Mouse (Mus musculus): ENCODE results near the gene Ephx4. TPM values are rescaled to one million over a fixed set of nuclear protein-coding genes. Genes with fewer than 3 reads are reported as not detected.
A peak's percentile ranks its signal among the peaks of the same experiment; 100 is the strongest.

Gene Ephx4
- total and polyA plus RNA-seq, 3 experiments: 0.81 TPM; not detected in 2

GRCm38 (mm10) chr5:107436185-107436584 is 33.6 kb downstream of the Ephx4 start:
- in situ Hi-C loops (cut with MboI; ENCODE audit: low pct_ligation_motif_present, low pct_unique_long_range_greater_than_20kb, low sequenced_read_pairs): no loop called here
- Histone ChIP-seq H3K27ac (ENCODE audit: insufficient read depth, low read depth) (no peak overlapping the region), H3K27me3 (replicated peaks) (no peaks in the 10 kb centered on the region), H3K4me2 (ENCODE audit: insufficient read depth, low read depth, poor library complexity, severe bottlenecking) (no peak overlapping the region), H3K4me1 (ENCODE audit: control insufficient read depth in 1 of 2, insufficient read depth in 2 of 2) (peaks cover 9 to 28% of the 10 kb centered on the region in 2 experiments; a peak in 3 of 4 replicates), H3K79me2 (replicated peaks; ENCODE audit: control insufficient read depth, extremely low read depth, insufficient read depth, poor library complexity, severe bottlenecking) (no peaks in the 10 kb centered on the region), H3K9ac (ENCODE audit: insufficient read depth, low read depth) (no peak overlapping the region), H3K9me3 (replicated peaks; ENCODE audit: low read length) (no peaks in the 10 kb centered on the region), H3K4me3 (replicated peaks in 1 of 3; ENCODE audit: low read depth in 2 of 3, low read length in 2 of 3, poor library complexity in 1 of 3) (no peak overlapping the region), H3K36me3 (replicated peaks in 1 of 2; ENCODE audit: control insufficient read depth in 1 of 2, insufficient read depth in 1 of 2, low read length in 1 of 2) (peaks cover 0 to 2% of the 10 kb centered on the region in 2 experiments)
- DNase-seq (ENCODE audit: extremely low read depth): no peak
- no peak for TF ChIP-seq KAT2A (IDR thresholded peaks at IDR 0.05; ENCODE audit: insufficient replicate concordance, low read length)
- TF ChIP-seq MEF2A (IDR thresholded peaks at IDR 0.05; ENCODE audit: borderline replicate concordance, low read depth, low read length): no peak
- peak; percentile 67 for TF ChIP-seq ZNF384 (IDR thresholded peaks at IDR 0.05; ENCODE audit: low read depth, low read length)
- TF ChIP-seq CTCF (conservative IDR thresholded peaks at IDR 0.05 in 1 of 2, IDR thresholded peaks at IDR 0.05 in 1 of 2; ENCODE audit: low read depth in 2 of 2, low read length in 2 of 2): no peak
- TF ChIP-seq RCOR1 (conservative IDR thresholded peaks at IDR 0.05; ENCODE audit: low read depth, low read length): no peak
- no peak for TF ChIP-seq ZKSCAN1 (IDR thresholded peaks at IDR 0.05; ENCODE audit: borderline replicate concordance, low read depth, low read length)
- no peak for TF ChIP-seq SMC3 (IDR thresholded peaks at IDR 0.05; ENCODE audit: low read depth, low read length)
- TF ChIP-seq PAX5 (IDR thresholded peaks at IDR 0.05; ENCODE audit: low read length): no peak
- dilution Hi-C loops (cut with MboI; ENCODE audit: extremely low pct_ligation_motif_present, extremely low pct_unique_long_range_greater_than_20kb, low sequenced_read_pairs): no loop called here

GRCm38 (mm10) chr5:107436587-107437209 is 34.2 kb downstream of the Ephx4 start:
- in situ Hi-C loops (cut with MboI; ENCODE audit: low pct_ligation_motif_present, low pct_unique_long_range_greater_than_20kb, low sequenced_read_pairs): no loop called here
- H3K27me3 ChIP-seq (replicated peaks): no peaks in the 10 kb centered on the region
- peaks cover 0 to 2% of the 10 kb centered on the region in 2 experiments for H3K36me3 ChIP-seq (replicated peaks in 1 of 2; ENCODE audit: control insufficient read depth in 1 of 2, insufficient read depth in 1 of 2, low read length in 1 of 2)
- H3K4me1 ChIP-seq (ENCODE audit: control insufficient read depth in 1 of 2, insufficient read depth in 2 of 2): peaks cover 6 to 28% of the 10 kb centered on the region in 2 experiments; a peak in 3 of 4 replicates
- H3K79me2 ChIP-seq (replicated peaks; ENCODE audit: control insufficient read depth, extremely low read depth, insufficient read depth, poor library complexity, severe bottlenecking): no peaks in the 10 kb centered on the region
- dilution Hi-C loops (cut with MboI; ENCODE audit: extremely low pct_ligation_motif_present, extremely low pct_unique_long_range_greater_than_20kb, low sequenced_read_pairs): no loop called here
- peak; percentile 14 for DNase-seq (ENCODE audit: extremely low read depth)
- no peaks in the 10 kb centered on the region for H3K9me3 ChIP-seq (replicated peaks; ENCODE audit: low read length)
- peak overlapping the region; percentile 30 for H3K27ac ChIP-seq (ENCODE audit: insufficient read depth, low read depth)
- peak overlapping the region in 2 of 3 experiments; percentile 54 to 74 for H3K4me3 ChIP-seq (replicated peaks in 1 of 3; ENCODE audit: low read depth in 2 of 3, low read length in 2 of 3, poor library complexity in 1 of 3)
- H3K9ac ChIP-seq (ENCODE audit: insufficient read depth, low read depth): peak overlapping the region; percentile 8; the same call in 1 of the 2 replicates
- no peak overlapping the region for H3K4me2 ChIP-seq (ENCODE audit: insufficient read depth, low read depth, poor library complexity, severe bottlenecking)
- no peak for TF ChIP-seq NELFE (IDR thresholded peaks at IDR 0.05; ENCODE audit: low read depth, low read length)
- TF ChIP-seq KAT2A (IDR thresholded peaks at IDR 0.05; ENCODE audit: insufficient replicate concordance, low read length): no peak
- TF ChIP-seq ZNF384 (IDR thresholded peaks at IDR 0.05; ENCODE audit: low read depth, low read length): peak; percentile 86
- no peak for TF ChIP-seq JUN (IDR thresholded peaks at IDR 0.05; ENCODE audit: insufficient read depth, low read depth, low read length)
- TF ChIP-seq NRF1 (IDR thresholded peaks at IDR 0.05; ENCODE audit: low read depth, low read length): no peak
- TF ChIP-seq TBP (conservative IDR thresholded peaks at IDR 0.05; ENCODE audit: low read depth, low read length): no peak
- no peak for TF ChIP-seq RCOR1 (conservative IDR thresholded peaks at IDR 0.05; ENCODE audit: low read depth, low read length)
- no peak for TF ChIP-seq RAD21 (IDR thresholded peaks at IDR 0.05; ENCODE audit: low read depth, low read length)
- no peak for TF ChIP-seq PAX5 (IDR thresholded peaks at IDR 0.05; ENCODE audit: low read length)
- no peak for TF ChIP-seq ZC3H11A (IDR thresholded peaks at IDR 0.05; ENCODE audit: low read depth, low read length)
- 0 out of 2 replicates have a peak, but pooled peaks have one; percentile 24 for TF ChIP-seq BHLHE40 (IDR thresholded peaks at IDR 0.05; ENCODE audit: low read depth, low read length)
- no peak; the same call in 1 of the 2 replicates for TF ChIP-seq CHD2 (IDR thresholded peaks at IDR 0.05; ENCODE audit: low read length)
- TF ChIP-seq MAZ (IDR thresholded peaks at IDR 0.05; ENCODE audit: low read depth, low read length): no peak
- TF ChIP-seq POLR2A (IDR thresholded peaks at IDR 0.05; ENCODE audit: low read depth, low read length): no peak
- no peak for TF ChIP-seq USF2 (conservative IDR thresholded peaks at IDR 0.05; ENCODE audit: low read depth, low read length)
- TF ChIP-seq HCFC1 (IDR thresholded peaks at IDR 0.05; ENCODE audit: low read depth, low read length): peak; percentile 51
- no peak for TF ChIP-seq E2F4 (IDR thresholded peaks at IDR 0.05; ENCODE audit: insufficient replicate concordance, low read depth, low read length)
- no peak for TF ChIP-seq ELF1 (IDR thresholded peaks at IDR 0.05; ENCODE audit: low read depth, low read length)
- TF ChIP-seq GABPA (IDR thresholded peaks at IDR 0.05; ENCODE audit: insufficient replicate concordance, low read depth, low read length): no peak
- TF ChIP-seq EP300 (IDR thresholded peaks at IDR 0.05; ENCODE audit: low read length): 0 out of 2 replicates have a peak, but pooled peaks have one; percentile 14
- no peak for TF ChIP-seq MYC (IDR thresholded peaks at IDR 0.05; ENCODE audit: low read depth, low read length)
- peak; percentile 41; the same call in 1 of the 2 replicates for TF ChIP-seq IRF4 (IDR thresholded peaks at IDR 0.05; ENCODE audit: low read depth, low read length)
- TF ChIP-seq MXI1 (IDR thresholded peaks at IDR 0.05; ENCODE audit: low read depth, low read length): no peak
- TF ChIP-seq JUND (conservative IDR thresholded peaks at IDR 0.05; ENCODE audit: low read depth, low read length): no peak
- peak; percentile 87 for TF ChIP-seq TCF12 (IDR thresholded peaks at IDR 0.05; ENCODE audit: low read depth, low read length)
- TF ChIP-seq SMC3 (IDR thresholded peaks at IDR 0.05; ENCODE audit: low read depth, low read length): no peak
- TF ChIP-seq ZKSCAN1 (IDR thresholded peaks at IDR 0.05; ENCODE audit: borderline replicate concordance, low read depth, low read length): no peak
- no peak for TF ChIP-seq MAFK (IDR thresholded peaks at IDR 0.05; ENCODE audit: insufficient replicate concordance, low read length)
- peak; percentile 99 for TF ChIP-seq CHD1 (IDR thresholded peaks at IDR 0.05; ENCODE audit: low read depth, low read length)

Measured in CH12.LX (cell line).